Mouse (Mus musculus) limb, embryonic 12.5 days (tissue): Measurements from ENCODE around the gene Fcrl5. TPM values are rescaled to one million over a fixed set of nuclear protein-coding genes. Genes with fewer than 3 reads are reported as not detected.
"Not testable (repeated sequence)": the region's sequence is repeated elsewhere in the genome, so short reads cannot be mapped to it uniquely, and the experiment has no call there.

Source experiments
- ATAC-seq: fragments of 200-750 bp; cut with Nextera tagmentation; 2 replicates; pipeline ENCODE4 v1.8.0; 2017; ENCODE audit warnings: low read depth, moderate TSS enrichment; ENCODE audit not compliant: insufficient number of reproducible peaks, insufficient read depth, low FRiP score, low TSS enrichment
- H3K27ac ChIP-seq: fragments of 300-500 bp; sonication (generic); 2 replicates; pipeline ENCODE4 v1.5.1; 2016; ENCODE audit warnings: mild to moderate bottlenecking, moderate library complexity
- H3K27me3 ChIP-seq: fragments of 300-500 bp; sonication (generic); 2 replicates; pipeline ENCODE4 v1.6.1; 2016; ENCODE audit warnings: mild to moderate bottlenecking, moderate library complexity
- H3K36me3 ChIP-seq: fragments of 300-500 bp; sonication (generic); 2 replicates; pipeline ENCODE4 v1.6.1; 2016; ENCODE audit warnings: mild to moderate bottlenecking, moderate library complexity
- H3K4me1 ChIP-seq: fragments of 300-500 bp; sonication (generic); replicated peaks from 2 replicates; pipeline ENCODE4 v1.6.1; 2016
- H3K4me2 ChIP-seq: fragments of 300-500 bp; sonication (generic); 2 replicates; pipeline ENCODE4 v1.6.1; 2016; ENCODE audit warnings: mild to moderate bottlenecking, moderate library complexity
- H3K4me3 ChIP-seq: fragments of 300-500 bp; sonication (generic); replicated peaks from 2 replicates; pipeline ENCODE4 v1.5.1; 2016; ENCODE audit warnings: mild to moderate bottlenecking
- H3K9ac ChIP-seq: fragments of 300-500 bp; sonication (generic); replicated peaks from 2 replicates; pipeline ENCODE4 v1.6.1; 2016; ENCODE audit warnings: mild to moderate bottlenecking, moderate library complexity
- H3K9me3 ChIP-seq: fragments of 300-500 bp; sonication (generic); 2 replicates; pipeline ENCODE4 v1.6.1; 2016; ENCODE audit warnings: mild to moderate bottlenecking, moderate library complexity
- WGBS: fragments of 180-500 bp; shearing (Covaris S2); methylation state at CpG from one replicate; pipeline ENCODE4 v1.1.7; 2016; 5-methylcytosine and 5-hydroxymethylcytosine counted together
- polyA plus RNA-seq: library from polyadenylated mRNA; unstranded; fragments of >200 nt; fragmentation: Nextera tagmentation; extraction: Ambion mirVana; gene quantifications from 2 replicates; pipeline ENCODE4 v1.2.1, GENCODE M21; 2016

Fcrl5 gene
- polyA plus RNA-seq, 1 experiment from 2014 or later = not detected

DNA sequence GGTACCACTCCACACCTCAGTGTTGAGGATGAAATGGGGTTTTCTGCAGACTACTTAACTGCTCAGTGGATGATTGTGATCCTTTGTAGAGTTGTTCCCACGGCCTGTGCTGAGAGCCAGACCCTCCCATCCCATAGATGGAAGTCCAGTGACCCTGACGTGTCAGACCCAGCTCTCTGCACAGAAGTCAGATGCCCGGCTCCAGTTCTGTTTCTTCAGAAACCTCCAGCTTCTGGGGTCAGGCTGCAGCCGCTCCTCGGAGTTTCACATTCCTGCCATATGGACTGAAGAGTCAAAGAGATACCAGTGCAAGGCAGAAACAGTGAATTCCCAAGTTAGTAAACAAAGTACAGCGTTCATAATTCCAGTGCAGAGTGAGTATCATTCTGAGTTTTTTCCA lies 8.4 kb downstream of the Fcrl5 start:
- H3K4me1 ChIP-seq = no peaks in the 10 kb centered on the region
- H3K9me3 ChIP-seq = no peaks in the 10 kb centered on the region
- no peak overlapping the region for H3K4me3 ChIP-seq
- no peaks in the 10 kb centered on the region for H3K36me3 ChIP-seq
- H3K27me3 ChIP-seq = no peaks in the 10 kb centered on the region
- H3K4me2 ChIP-seq = no peak overlapping the region
- 75% methylated on average over 6 of the region's 6 CpGs for WGBS
- H3K27ac ChIP-seq = no peak overlapping the region
- H3K9ac ChIP-seq = no peak overlapping the region
- no peak for ATAC-seq

DNA sequence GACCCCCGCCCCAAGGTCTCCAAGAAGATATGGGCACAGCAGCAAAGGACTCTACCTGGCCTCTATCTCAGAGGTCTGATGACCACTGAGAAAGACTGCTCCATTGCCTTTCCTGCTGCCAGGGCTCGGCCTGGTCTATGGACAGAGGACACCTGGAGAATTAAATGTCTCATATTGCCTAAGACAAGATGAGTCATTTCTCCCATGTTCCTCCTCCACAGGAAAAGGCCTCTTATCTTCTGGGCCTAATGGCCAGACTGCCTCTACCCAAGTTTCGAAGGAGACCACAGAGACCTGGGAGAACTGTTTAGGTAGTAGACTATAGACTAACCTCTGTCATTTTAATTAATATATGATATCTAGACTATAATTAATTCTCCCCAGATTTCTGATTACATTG lies 29.9 kb downstream of the Fcrl5 start:
- Histone ChIP-seq H3K27me3 (no peaks in the 10 kb centered on the region), H3K4me2 (no peak overlapping the region), H3K9ac (no peak overlapping the region), H3K4me3 (no peak overlapping the region), H3K4me1 (no peaks in the 10 kb centered on the region), H3K27ac (no peak overlapping the region), H3K9me3 (0 out of 2 replicates have a peak, but pooled peaks cover 6% of the 10 kb centered on the region), H3K36me3 (no peaks in the 10 kb centered on the region)
- WGBS = 88% methylated on average over 3 of the region's 3 CpGs
- no peak for ATAC-seq

DNA sequence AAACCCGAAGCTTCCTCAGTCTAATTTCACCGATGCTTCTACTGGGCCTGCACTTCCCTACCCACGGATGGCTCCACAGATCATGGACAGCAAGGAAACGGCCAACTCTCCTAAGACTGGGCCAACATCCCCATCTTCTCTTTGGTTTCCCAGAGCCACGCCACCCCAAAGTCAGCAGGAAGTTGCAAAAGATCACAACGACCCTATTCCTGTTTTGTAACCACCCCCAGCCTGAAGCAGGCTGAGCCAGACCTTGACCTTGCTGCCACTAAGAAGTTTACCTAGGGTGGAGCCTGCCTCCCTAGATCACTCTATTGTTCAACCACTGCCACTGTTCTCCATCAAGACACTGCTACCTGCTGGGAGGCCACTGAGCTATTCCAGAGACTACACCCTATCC lies 31.4 kb downstream of the Fcrl5 start:
- H3K4me3 ChIP-seq = no peak overlapping the region
- no peaks in the 10 kb centered on the region for H3K4me1 ChIP-seq
- H3K27me3 ChIP-seq = no peaks in the 10 kb centered on the region
- WGBS = 79% methylated on average over 6 of the region's 6 CpGs
- H3K27ac ChIP-seq = no peak overlapping the region
- ATAC-seq = no peak
- H3K36me3 ChIP-seq = no peaks in the 10 kb centered on the region
- 0 out of 2 replicates have a peak, but pooled peaks cover 6% of the 10 kb centered on the region for H3K9me3 ChIP-seq
- no peak overlapping the region for H3K4me2 ChIP-seq
- H3K9ac ChIP-seq = no peak overlapping the region

DNA sequence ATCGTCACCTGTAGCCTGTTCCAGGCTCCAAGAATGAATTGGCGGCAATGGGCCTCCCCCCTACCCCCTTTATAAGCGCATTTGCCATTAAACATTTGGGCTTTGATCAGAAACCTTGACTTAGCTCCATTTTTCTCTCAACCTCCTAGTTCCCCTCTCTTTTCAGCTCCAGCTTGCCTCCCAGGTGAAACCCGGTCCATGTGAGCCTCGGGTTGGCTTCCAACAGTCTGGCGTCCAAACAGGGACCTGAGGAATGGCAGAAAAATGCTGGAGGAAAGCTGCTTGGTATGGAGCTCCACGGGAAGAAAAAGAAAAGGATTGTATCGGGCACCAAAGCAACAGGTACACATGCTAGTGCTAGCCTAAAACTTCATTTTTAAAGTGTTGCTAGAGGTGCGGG lies 31.8 kb downstream of the Fcrl5 start:
- 0 out of 2 replicates have a peak, but pooled peaks cover 6% of the 10 kb centered on the region for H3K9me3 ChIP-seq
- 87% methylated on average over 9 of the region's 9 CpGs for WGBS
- H3K4me1 ChIP-seq = no peaks in the 10 kb centered on the region
- ATAC-seq = no peak
- H3K9ac ChIP-seq = no peak overlapping the region
- H3K4me2 ChIP-seq = no peak overlapping the region
- no peaks in the 10 kb centered on the region for H3K36me3 ChIP-seq
- H3K4me3 ChIP-seq = no peak overlapping the region
- H3K27ac ChIP-seq = no peak overlapping the region
- no peaks in the 10 kb centered on the region for H3K27me3 ChIP-seq

DNA sequence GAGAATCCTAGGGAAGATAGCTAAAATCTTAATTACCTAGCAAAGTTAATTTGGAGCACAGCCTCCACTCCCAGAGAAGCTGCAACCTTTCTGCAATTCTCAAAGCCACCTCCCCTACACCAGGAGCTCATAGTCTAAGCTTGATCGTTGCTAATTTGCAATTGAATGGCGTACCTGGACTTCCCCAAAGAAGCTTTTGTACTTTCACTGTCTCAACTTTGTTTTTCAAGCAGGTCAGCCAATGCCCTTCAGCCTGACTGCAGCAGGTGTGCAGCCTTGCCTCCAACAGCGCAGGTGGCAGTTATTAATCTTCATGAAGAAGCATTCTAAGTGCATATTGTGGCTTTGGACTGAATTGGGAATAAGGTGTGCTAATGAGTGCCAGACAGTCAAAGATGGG lies 42.4 kb downstream of the Fcrl5 start:
- H3K9me3 ChIP-seq, ATAC-seq, H3K4me3 ChIP-seq, H3K4me1 ChIP-seq, H3K27ac ChIP-seq, H3K9ac ChIP-seq, H3K36me3 ChIP-seq, H3K4me2 ChIP-seq, H3K27me3 ChIP-seq: not testable (repeated sequence)
- 84% methylated on average over 3 of the region's 3 CpGs for WGBS

DNA sequence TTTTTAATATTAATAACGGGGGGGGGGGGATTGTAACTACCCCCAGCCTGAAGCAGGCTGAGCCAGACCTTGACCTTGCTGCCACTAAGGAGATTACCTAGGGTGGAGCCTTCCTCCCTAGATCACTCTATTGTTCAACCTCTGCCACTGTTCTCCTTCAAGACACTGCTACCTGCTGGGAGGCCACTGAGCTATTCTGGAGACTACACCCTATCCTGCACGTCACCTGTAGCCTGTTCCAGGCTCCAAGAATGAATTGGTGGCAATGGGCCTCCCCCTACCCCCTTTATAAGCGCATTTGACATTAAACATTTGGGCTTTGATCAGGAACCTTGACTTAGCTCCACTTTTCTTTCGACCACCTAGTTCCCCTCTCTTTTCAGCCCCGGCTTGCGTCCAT lies 43.0 kb downstream of the Fcrl5 start:
- not testable (repeated sequence) for H3K36me3 ChIP-seq, ATAC-seq, H3K4me1 ChIP-seq, H3K9me3 ChIP-seq, H3K4me3 ChIP-seq, H3K27ac ChIP-seq, H3K4me2 ChIP-seq, H3K27me3 ChIP-seq, H3K9ac ChIP-seq
- WGBS = 82% methylated on average over 6 of the region's 6 CpGs

DNA sequence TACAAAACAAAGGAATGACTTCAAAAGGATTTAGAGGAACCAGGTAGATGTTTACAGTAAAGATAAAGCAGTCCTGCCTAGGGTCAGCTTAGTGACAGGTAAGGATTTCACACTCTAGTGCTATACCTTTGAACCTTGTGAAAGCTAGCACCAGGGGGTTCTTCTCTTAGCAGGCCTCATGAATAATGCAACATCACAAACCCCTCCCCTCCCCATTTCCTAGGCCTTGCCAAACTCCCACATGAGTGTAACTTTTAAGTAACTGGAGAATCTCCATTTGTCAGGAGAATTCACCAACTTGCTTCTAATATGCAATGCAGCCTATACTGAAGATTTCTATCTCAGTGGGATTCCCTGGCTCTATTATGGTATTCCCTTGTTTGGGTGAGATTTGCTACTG lies 43.7 kb downstream of the Fcrl5 start:
- H3K4me2 ChIP-seq, H3K9ac ChIP-seq, H3K36me3 ChIP-seq, H3K4me3 ChIP-seq, H3K9me3 ChIP-seq, H3K27ac ChIP-seq, ATAC-seq, H3K27me3 ChIP-seq, H3K4me1 ChIP-seq: not testable (repeated sequence)

DNA sequence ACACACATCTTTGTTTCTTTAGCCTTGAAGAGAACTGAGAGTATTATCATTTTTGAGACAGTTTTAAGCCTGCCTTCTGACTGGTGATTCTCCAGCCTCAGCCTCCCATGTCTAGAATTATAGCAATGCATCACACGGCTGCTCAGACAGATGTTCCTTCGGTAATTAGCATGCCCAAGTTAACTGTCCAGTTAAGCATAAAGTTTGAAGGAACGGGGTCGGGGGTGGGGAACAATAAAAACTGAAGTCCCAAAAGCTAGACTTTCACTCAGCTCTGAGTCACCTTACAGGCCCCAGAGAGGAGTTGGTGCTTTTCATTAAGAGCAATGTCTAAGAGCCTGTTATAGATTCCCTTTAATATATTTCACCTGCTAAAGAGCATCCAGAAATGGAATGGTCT lies 51.8 kb downstream of the Fcrl5 start:
- Histone ChIP-seq H3K36me3 (no peaks in the 10 kb centered on the region), H3K4me1 (no peaks in the 10 kb centered on the region), H3K9ac (no peak overlapping the region), H3K27ac (no peak overlapping the region), H3K4me2 (no peak overlapping the region), H3K27me3 (no peaks in the 10 kb centered on the region), H3K4me3 (no peak overlapping the region), H3K9me3 (no peaks in the 10 kb centered on the region)
- 82% methylated on average over 4 of the region's 4 CpGs for WGBS
- ATAC-seq = no peak

DNA sequence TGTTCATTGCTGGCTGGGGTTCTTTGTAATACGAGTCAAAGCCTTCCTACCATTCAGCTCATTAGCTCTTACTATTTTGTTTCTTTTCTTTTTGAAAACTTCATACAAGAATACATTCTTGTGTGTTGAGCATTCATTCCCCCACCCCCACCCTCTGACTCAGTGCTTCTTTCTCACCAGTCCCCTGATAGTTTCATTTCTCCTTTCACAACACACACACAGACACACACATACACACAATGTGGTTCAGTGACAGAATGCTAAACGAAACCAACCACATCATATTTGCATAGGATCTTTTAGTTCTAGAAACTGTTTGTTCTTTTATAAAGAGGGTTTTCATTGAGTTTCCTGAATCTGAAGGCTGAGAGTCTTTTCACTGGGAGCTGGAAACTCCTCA lies 52.3 kb downstream of the Fcrl5 start:
- Histone ChIP-seq H3K4me3 (no peak overlapping the region), H3K27me3 (no peaks in the 10 kb centered on the region), H3K9me3 (no peaks in the 10 kb centered on the region), H3K9ac (no peak overlapping the region), H3K4me2 (no peak overlapping the region), H3K4me1 (no peaks in the 10 kb centered on the region), H3K27ac (no peak overlapping the region), H3K36me3 (no peaks in the 10 kb centered on the region)
- no peak for ATAC-seq
- 75% methylated on average over 2 of the region's 2 CpGs for WGBS

DNA sequence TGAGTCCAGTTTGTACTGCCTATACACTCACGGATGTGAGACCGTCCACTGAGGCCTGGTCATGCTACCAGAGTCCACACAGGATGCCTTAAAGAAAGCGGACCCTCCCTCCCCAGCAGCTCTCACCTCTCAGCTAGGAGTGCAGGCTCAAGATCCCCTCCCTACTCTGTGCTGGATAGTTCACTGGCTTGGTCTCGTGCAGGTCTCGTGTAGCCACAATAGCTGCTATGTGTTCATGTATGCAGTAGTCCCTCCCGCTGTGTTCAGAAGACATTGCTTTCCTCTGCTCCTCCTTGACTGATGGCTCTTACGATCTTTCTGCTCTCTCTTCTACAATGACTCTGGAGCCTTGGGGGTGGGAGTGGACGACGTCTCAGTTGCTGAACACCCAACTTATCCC lies 62.7 kb downstream of the Fcrl5 start:
- H3K4me2 ChIP-seq = no peak overlapping the region
- no peak overlapping the region; the same call in 1 of the 2 replicates for H3K9ac ChIP-seq
- 86% methylated on average over 9 of the region's 9 CpGs for WGBS
- H3K36me3 ChIP-seq = no peaks in the 10 kb centered on the region
- H3K4me3 ChIP-seq = no peak overlapping the region
- no peak overlapping the region for H3K27ac ChIP-seq
- H3K9me3 ChIP-seq = no peaks in the 10 kb centered on the region
- no peak for ATAC-seq
- H3K4me1 ChIP-seq = peaks cover 5% of the 10 kb centered on the region; the same call in 1 of the 2 replicates
- no peaks in the 10 kb centered on the region; the same call in 1 of the 2 replicates for H3K27me3 ChIP-seq

DNA sequence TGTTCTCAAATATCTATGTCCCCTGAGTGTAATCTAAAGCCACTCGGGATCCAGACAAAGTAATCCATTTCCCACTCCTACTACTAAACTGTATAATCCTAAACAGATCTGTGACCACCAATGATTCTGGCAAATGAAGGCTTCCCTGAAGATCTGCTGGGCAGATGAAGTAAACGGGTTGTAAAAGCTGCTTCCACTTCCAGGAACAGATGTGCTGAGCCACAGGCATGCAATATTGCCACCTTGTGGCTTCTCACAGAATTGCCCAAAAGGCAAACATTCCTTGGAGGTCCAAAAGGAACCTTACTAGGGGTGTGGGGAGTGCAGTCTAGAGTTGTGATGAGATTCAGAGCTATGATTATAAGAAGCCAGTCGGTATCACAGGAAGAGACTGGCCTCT lies 63.5 kb downstream of the Fcrl5 start:
- Histone ChIP-seq H3K9ac (no peak overlapping the region), H3K27me3 (no peaks in the 10 kb centered on the region; the same call in 1 of the 2 replicates), H3K36me3 (no peaks in the 10 kb centered on the region), H3K27ac (no peak overlapping the region), H3K4me1 (peaks cover 4% of the 10 kb centered on the region; the same call in 1 of the 2 replicates), H3K4me3 (no peak overlapping the region), H3K4me2 (no peak overlapping the region), H3K9me3 (no peaks in the 10 kb centered on the region)
- 7% methylated on average over 3 of the region's 3 CpGs for WGBS
- ATAC-seq = no peak

DNA sequence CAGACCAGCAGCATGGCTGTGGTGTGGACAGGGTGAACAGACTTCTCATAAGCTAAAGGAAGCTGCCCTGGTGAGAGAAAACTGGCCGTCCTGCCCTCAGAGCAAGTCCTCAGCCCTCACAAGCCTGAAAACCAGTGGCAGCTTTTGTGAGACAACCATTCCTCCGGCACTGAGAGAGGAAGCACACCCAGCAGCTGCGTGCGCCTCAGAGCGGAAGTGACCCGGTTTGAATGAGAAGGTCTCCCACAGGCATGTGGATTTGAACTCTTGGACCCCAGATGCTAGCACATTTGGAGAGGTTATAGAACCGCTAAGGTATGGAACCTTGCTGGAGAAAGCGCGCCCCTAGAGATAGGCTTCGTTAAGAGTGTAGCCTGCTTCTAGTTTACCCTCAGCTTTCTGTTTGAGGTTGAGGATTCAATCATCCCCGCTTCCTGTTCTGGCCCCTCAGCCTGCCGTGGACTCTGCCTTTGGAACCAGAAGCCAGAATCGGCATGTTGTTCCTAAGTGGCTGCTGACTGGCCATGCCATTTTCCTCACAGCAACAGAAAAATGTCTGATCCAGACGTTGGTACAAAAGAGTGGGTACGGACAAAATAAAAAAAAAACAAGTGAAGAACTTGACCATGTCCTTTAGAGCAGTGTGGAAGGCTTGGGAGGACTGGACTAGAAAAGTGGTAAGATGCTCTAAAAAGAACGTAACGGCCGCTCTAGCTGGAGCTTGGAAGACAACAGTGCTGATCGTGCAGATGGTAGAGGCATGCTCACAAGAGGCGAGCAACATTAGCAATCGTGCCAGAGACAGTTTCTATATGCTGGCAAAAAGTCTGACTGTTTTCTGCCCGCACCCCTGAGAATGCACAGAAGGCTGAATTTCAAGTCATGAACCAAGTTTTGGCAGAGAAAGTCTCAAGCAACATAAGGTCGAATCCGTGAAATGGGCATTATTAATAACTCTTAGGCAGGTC lies 64.8 kb downstream of the Fcrl5 start:
- 78% methylated on average over 24 of the region's 24 CpGs for WGBS
- no peak overlapping the region for H3K9ac ChIP-seq

More for the DNA sequence above, 64.8 kb downstream of the Fcrl5 start:
- Histone ChIP-seq H3K4me3 (no peak overlapping the region), H3K4me2 (no peak overlapping the region), H3K36me3 (no peaks in the 10 kb centered on the region), H3K9me3 (no peaks in the 10 kb centered on the region), H3K27me3 (no peaks in the 10 kb centered on the region; the same call in 1 of the 2 replicates), H3K27ac (no peak overlapping the region), H3K4me1 (no peaks in the 10 kb centered on the region)
- ATAC-seq = no peak
